Mouse (Mus musculus): ENCODE results near the gene Ephb3. TPM values are rescaled to one million over a fixed set of nuclear protein-coding genes. Genes with fewer than 3 reads are reported as not detected.

Ephb3 gene
- not detected for polyA plus RNA-seq (2014; fragmentation: Illumina TruSeq; extraction: RNeasy Lipid Tissue Mini Kit (QIAGEN cat#74804))

GRCm38 (mm10) chr16:21204367-21205092, at the start of gene Ephb3:
Gene Ephb3, plus strand, starts transcription at chr16:21204755.

Other genes starting within 250 kb of the Ephb3 start
- not detected for gene Teddm3, start 50.8 kb upstream of the Ephb3 start, polyA plus RNA-seq (2014; fragmentation: Illumina TruSeq; extraction: RNeasy Lipid Tissue Mini Kit (QIAGEN cat#74804))
- gene Vps8, start 218.4 kb downstream of the Ephb3 start, polyA plus RNA-seq (2014; fragmentation: Illumina TruSeq; extraction: RNeasy Lipid Tissue Mini Kit (QIAGEN cat#74804)), result 84.4 TPM

Measured in ovary, adult 10 weeks (tissue).